ENCODE assay signal across 18 mouse cellular contexts in genomic region chr12:102575541-102576329, GRCm38 (mm10). TPM values are rescaled to one million over a fixed set of nuclear protein-coding genes. Genes with fewer than 3 reads are reported as not detected.
DNase-seq lines count a peak whose midpoint lies in the region; ATAC-seq and TF ChIP-seq lines count a peak whose summit lies in the region.
"Had no signal": no experiment of that assay in that cellular context is flagged by ENCODE, and none has a peak within 500 bp of the region (broad histone marks: within the 10 kb centered on the region; RNA-seq: fewer than 3 reads in every experiment).

No protein-coding gene starts in this region.

- H3K9me3 ChIP-seq in lung, postnatal 0 days (ENCODE audit: low read length): no peaks in the 10 kb centered on the region
- H3K9me3 ChIP-seq in kidney, postnatal 0 days (replicated peaks; ENCODE audit: low read length): no peaks in the 10 kb centered on the region
- no peaks in the 10 kb centered on the region for H3K9me3 ChIP-seq in stomach, postnatal 0 days (ENCODE audit: control insufficient read depth, low read length)
- H3K9me3 ChIP-seq in forebrain, embryonic 16.5 days (ENCODE audit: control insufficient read depth, low read length): no peaks in the 10 kb centered on the region
- H3K9me3 ChIP-seq: heart, embryonic 10.5 days; limb, embryonic 12.5 days had no signal

- no peaks in the 10 kb centered on the region for H3K27me3 ChIP-seq in heart, adult 2 months (ENCODE audit: control insufficient read depth, insufficient read depth, low read length)
- no peaks in the 10 kb centered on the region for H3K27me3 ChIP-seq in lung, postnatal 0 days (replicated peaks; ENCODE audit: insufficient read depth, low read length)
- H3K27me3 ChIP-seq in kidney, postnatal 0 days (ENCODE audit: insufficient read depth, low read length): no peaks in the 10 kb centered on the region
- no peaks in the 10 kb centered on the region for H3K27me3 ChIP-seq in stomach, postnatal 0 days (ENCODE audit: control insufficient read depth, insufficient read depth, low read length)
- no peaks in the 10 kb centered on the region for H3K27me3 ChIP-seq in forebrain, embryonic 16.5 days (replicated peaks; ENCODE audit: control insufficient read depth, insufficient read depth, low read length)
- H3K27me3 ChIP-seq: limb, embryonic 12.5 days had no signal

- ATAC-seq in lung, postnatal 0 days: no peak
- no peak for ATAC-seq in kidney, postnatal 0 days (replicated peaks; ENCODE audit: low FRiP score, low read depth)
- ATAC-seq in stomach, postnatal 0 days (ENCODE audit: low FRiP score, low TSS enrichment): no peak
- ATAC-seq in forebrain, embryonic 16.5 days: no peak
- ATAC-seq: forebrain, embryonic 14.5 days had no signal

- no peak overlapping the region for H3K4me2 ChIP-seq in lung, postnatal 0 days (replicated peaks; ENCODE audit: low read depth, low read length)
- H3K4me2 ChIP-seq in kidney, postnatal 0 days (ENCODE audit: low read length): no peak overlapping the region
- H3K4me2 ChIP-seq in stomach, postnatal 0 days (replicated peaks; ENCODE audit: low read depth): no peak overlapping the region
- no peak overlapping the region for H3K4me2 ChIP-seq in forebrain, embryonic 16.5 days (ENCODE audit: low read length)
- H3K4me2 ChIP-seq: limb, embryonic 12.5 days; lung, embryonic 14.5 days had no signal

- intact Hi-C loops in heart, adult 2 months (cut with DNase I): no loop called here

- TF ChIP-seq POLR2A in heart, adult 2 months (IDR thresholded peaks at IDR 0.05; ENCODE audit: insufficient read depth, low read depth, low read length): no peak

- no peaks in the 10 kb centered on the region for H3K36me3 ChIP-seq in heart, adult 2 months (ENCODE audit: control insufficient read depth, insufficient read depth, low read length)
- H3K36me3 ChIP-seq in lung, postnatal 0 days (ENCODE audit: insufficient read depth, low read length): 0 out of 2 replicates have a peak, but pooled peaks cover 5% of the 10 kb centered on the region
- 0 out of 2 replicates have a peak, but pooled peaks cover 6% of the 10 kb centered on the region for H3K36me3 ChIP-seq in kidney, postnatal 0 days (ENCODE audit: insufficient read depth, low read length)
- H3K36me3 ChIP-seq in stomach, postnatal 0 days (ENCODE audit: control insufficient read depth, insufficient read depth, low read length): peaks cover 2% of the 10 kb centered on the region; the same call in 1 of the 2 replicates
- H3K36me3 ChIP-seq in forebrain, embryonic 16.5 days (ENCODE audit: control insufficient read depth, insufficient read depth): peaks cover 5% of the 10 kb centered on the region; the same call in 1 of the 2 replicates
- H3K36me3 ChIP-seq: heart, embryonic 10.5 days had no signal

- H3K27ac ChIP-seq in heart, adult 2 months: no peak overlapping the region
- no peak overlapping the region for H3K27ac ChIP-seq in lung, postnatal 0 days (ENCODE audit: low read length)
- no peak overlapping the region for H3K27ac ChIP-seq in kidney, postnatal 0 days
- no peak overlapping the region for H3K27ac ChIP-seq in stomach, postnatal 0 days (replicated peaks)
- H3K27ac ChIP-seq in forebrain, embryonic 16.5 days (ENCODE audit: low read length): no peak overlapping the region
- H3K27ac ChIP-seq: heart, embryonic 10.5 days; limb, embryonic 12.5 days had no signal

- H3K4me3 ChIP-seq in heart, adult 2 months: no peak overlapping the region
- H3K4me3 ChIP-seq in lung, postnatal 0 days (ENCODE audit: low read depth, low read length): no peak overlapping the region
- no peak overlapping the region for H3K4me3 ChIP-seq in kidney, postnatal 0 days (replicated peaks; ENCODE audit: low read depth, low read length)
- H3K4me3 ChIP-seq in stomach, postnatal 0 days (ENCODE audit: low read depth, low read length): no peak overlapping the region
- H3K4me3 ChIP-seq in forebrain, embryonic 16.5 days (replicated peaks; ENCODE audit: low read length): no peak overlapping the region
- H3K4me3 ChIP-seq: heart, embryonic 10.5 days; limb, embryonic 12.5 days had no signal

- H3K9ac ChIP-seq in heart, adult 2 months (ENCODE audit: low read depth, low read length): no peak overlapping the region
- no peak overlapping the region for H3K9ac ChIP-seq in lung, postnatal 0 days (replicated peaks; ENCODE audit: low read depth)
- H3K9ac ChIP-seq in kidney, postnatal 0 days (ENCODE audit: low read depth, low read length): no peak overlapping the region
- H3K9ac ChIP-seq in stomach, postnatal 0 days (ENCODE audit: low read length): no peak overlapping the region
- no peak overlapping the region for H3K9ac ChIP-seq in forebrain, embryonic 16.5 days (replicated peaks; ENCODE audit: low read depth, low read length)
- H3K9ac ChIP-seq: limb, embryonic 12.5 days; lung, embryonic 14.5 days had no signal

- no peaks in the 10 kb centered on the region for H3K4me1 ChIP-seq in heart, adult 2 months (ENCODE audit: control insufficient read depth, insufficient read depth, low read length)
- no peaks in the 10 kb centered on the region for H3K4me1 ChIP-seq in lung, postnatal 0 days (ENCODE audit: insufficient read depth, low read depth, low read length)
- no peaks in the 10 kb centered on the region for H3K4me1 ChIP-seq in kidney, postnatal 0 days (replicated peaks; ENCODE audit: insufficient read depth, low read length)
- H3K4me1 ChIP-seq in stomach, postnatal 0 days (replicated peaks; ENCODE audit: control insufficient read depth, insufficient read depth): no peaks in the 10 kb centered on the region
- 0 out of 2 replicates have a peak, but pooled peaks cover 3% of the 10 kb centered on the region for H3K4me1 ChIP-seq in forebrain, embryonic 16.5 days (replicated peaks; ENCODE audit: control insufficient read depth, insufficient read depth, low read length)
- H3K4me1 ChIP-seq: limb, embryonic 12.5 days had no signal

- WGBS in heart, adult 2 months: 86% methylated on average over 5 of the region's 5 CpGs
- 79% methylated on average over 5 of the region's 5 CpGs for WGBS in lung, postnatal 0 days
- WGBS in kidney, postnatal 0 days: 70% methylated on average over 5 of the region's 5 CpGs
- WGBS in stomach, postnatal 0 days: 83% methylated on average over 5 of the region's 5 CpGs
- WGBS in forebrain, embryonic 16.5 days: 82% methylated on average over 5 of the region's 5 CpGs

- no peak for DNase-seq in heart, adult 2 months
- no peak for DNase-seq in heart, adult 8-10 months (ENCODE audit: low spot score)
- no peak for DNase-seq in lung, postnatal 0 days (ENCODE audit: low spot score)
- no peak for DNase-seq in lung, postnatal 10 days
- no peak for DNase-seq in kidney, postnatal 0 days (ENCODE audit: low spot score)
- DNase-seq in stomach, postnatal 0 days (ENCODE audit: low spot score): no peak
- DNase-seq in thymus, postnatal 10 days (ENCODE audit: low spot score in 2 of 2): no peak
- DNase-seq: cerebellum, adult 11 months; embryo, embryonic 11 days; heart, postnatal 4 days; lung, embryonic 14.5 days; right cerebral cortex, postnatal 4 days; thymus, postnatal 25 days had no signal

- TF ChIP-seq CTCF in heart, adult 2 months (IDR thresholded peaks at IDR 0.05): 0 out of 2 replicates have a peak, but pooled peaks have one; percentile 12
- TF ChIP-seq CTCF in lung, postnatal 0 days (IDR thresholded peaks at IDR 0.05): peak; percentile 33; the same call in 1 of the 2 replicates
- peak; percentile 50 for TF ChIP-seq CTCF in kidney, postnatal 0 days (IDR thresholded peaks at IDR 0.05; ENCODE audit: low read depth)
- TF ChIP-seq CTCF in stomach, postnatal 0 days (IDR thresholded peaks at IDR 0.05; ENCODE audit: low read depth): 0 out of 2 replicates have a peak, but pooled peaks have one; percentile 26

- no peaks in the 10 kb centered on the region for H3K79me2 ChIP-seq in heart, adult 2 months (replicated peaks; ENCODE audit: control insufficient read depth, insufficient read depth, low read length)

- no peak for TF ChIP-seq EP300 in heart, adult 2 months (IDR thresholded peaks at IDR 0.05; ENCODE audit: insufficient read depth, low read depth, low read length)
- TF ChIP-seq EP300 in lung, postnatal 0 days (IDR thresholded peaks at IDR 0.05): no peak
- TF ChIP-seq EP300 in stomach, postnatal 0 days (optimal IDR thresholded peaks at IDR 0.05): no peak

RNA-seq across cellular contexts. Expression of gene Chga, which starts 21.0 kb away (rescaled TPM):
- total RNA-seq in heart, adult 2 months (2021): not detected
- 0.06 and 0.12 TPM in 2 replicates for polyA plus RNA-seq in heart, adult 2 months (2012; rRNA removed)
- under 1 TPM in 2 of 4 experiments, not detected in 2; 0.14 TPM for total RNA-seq in heart, adult 8-10 months (2022)
- 0.49 and 0.54 TPM in 2 replicates for polyA plus RNA-seq in lung, postnatal 0 days (2015; fragmentation: Nextera tagmentation; extraction: Ambion mirVana)
- polyA plus RNA-seq in kidney, postnatal 0 days (2015; fragmentation: Nextera tagmentation; extraction: Ambion mirVana): 0.51 and 0.54 TPM in 2 replicates
- 28.9 and 33.2 TPM in 2 replicates for polyA plus RNA-seq in stomach, postnatal 0 days (2015; fragmentation: Nextera tagmentation; extraction: Ambion mirVana)
- 97.7 and 118 TPM in 2 replicates for polyA plus RNA-seq in forebrain, embryonic 16.5 days (2015; fragmentation: Nextera tagmentation; extraction: Ambion mirVana)
- total RNA-seq: gastrocnemius, adult 8-10 months had no signal

Comparison
In these comparisons a context has a peak if more than half of its experiments do, and no peak if none do; other contexts are left out.
1. RNA of gene Chga, which starts 21.0 kb away (polyA plus RNA-seq): 97.7 to 118 TPM in forebrain, embryonic 16.5 days and 28.9 to 33.2 TPM in stomach, postnatal 0 days; 0.51 to 0.54 TPM in kidney, postnatal 0 days, 0.49 to 0.54 TPM in lung, postnatal 0 days and 0.06 to 0.12 TPM in heart, adult 2 months; every median in the first group is over 10 times any median in the second.
2. Peak in every context shown above with its lines, with median percentiles within 50 percentile points of each other: CTCF ChIP-seq.